Mouse (Mus musculus): ENCODE measurements around the gene Olfr740. TPM values are rescaled to one million over a fixed set of nuclear protein-coding genes. Genes with fewer than 3 reads are reported as not detected.

The Olfr740 gene
- not detected in 2 replicates for total RNA-seq (2023)

GRCm38 (mm10) chr14:50445245-50445644 lies at the start of gene Olfr740:
TSS of gene Olfr740 (plus strand) at chr14:50445545.

GRCm38 (mm10) chr14:50407268-50407667 lies 38.1 kb upstream of the Olfr740 start, which contains the start of gene Olfr738:
TSS of gene Olfr738 (plus strand) at chr14:50407568.

DNA sequence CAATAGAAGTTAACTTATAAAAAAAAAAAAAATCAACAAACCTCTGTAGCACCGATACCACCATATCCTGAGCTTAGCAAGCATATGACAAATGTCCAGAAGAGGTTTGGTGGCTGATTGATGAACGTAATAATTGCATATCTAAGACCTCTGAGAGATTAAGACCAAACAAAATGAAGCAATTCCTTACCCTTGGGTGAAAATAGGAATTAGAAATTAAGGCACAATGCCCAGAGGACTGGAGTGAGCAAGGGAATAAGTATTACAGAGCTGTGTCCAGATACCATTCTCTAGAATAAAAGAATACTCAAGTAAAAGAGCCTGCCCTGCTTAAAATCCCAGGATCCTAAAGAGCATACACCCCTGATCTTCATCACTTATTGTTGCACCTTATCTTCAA lies 27.0 kb upstream of the Olfr740 start, which contains the start of gene Olfr739:
Gene Olfr739 (plus strand): TSS at position 301 of the 400 bp plus-strand sequence.

DNA sequence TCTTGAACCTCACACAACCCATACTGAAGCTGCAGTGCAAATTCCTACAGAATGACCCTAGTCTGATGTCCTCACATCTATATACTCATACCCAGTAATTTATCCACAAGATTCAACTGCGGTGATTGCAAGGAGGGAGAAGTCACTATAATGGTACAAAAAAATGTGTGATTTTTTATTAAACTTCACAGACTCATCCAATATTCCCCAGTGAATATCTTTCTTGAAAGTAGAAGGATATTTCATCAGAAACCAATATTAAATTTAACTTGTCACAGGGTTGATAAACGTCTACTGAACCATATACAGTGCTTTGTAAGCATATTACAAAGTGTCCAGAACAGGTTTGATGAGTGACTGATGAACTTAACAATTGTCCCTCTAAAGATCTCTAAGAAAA lies 27.1 kb downstream of the Olfr740 start, which contains the start of gene Olfr741:
Gene Olfr741 (plus strand): TSS at position 301 of the 400 bp plus-strand sequence.

GRCm38 (mm10) chr14:50503300-50503699 lies 58.0 kb downstream of the Olfr740 start, which contains the start of gene Olfr742:
TSS of gene Olfr742 (plus strand) at chr14:50503600.

Other genes starting within 250 kb of the Olfr740 start
- gene Olfr731, start 203.7 kb upstream of the Olfr740 start, total RNA-seq (2023): not detected in 2 replicates
- not detected in 2 replicates for gene Olfr732, start 161.3 kb upstream of the Olfr740 start, total RNA-seq (2023)
- gene Olfr733, start 144.0 kb upstream of the Olfr740 start, total RNA-seq (2023): not detected in 2 replicates
- not detected in 2 replicates for gene Olfr734, start 118.8 kb upstream of the Olfr740 start, total RNA-seq (2023)
- gene Olfr735, start 96.7 kb upstream of the Olfr740 start, total RNA-seq (2023): not detected in 2 replicates
- gene Tlr11, start 87.6 kb upstream of the Olfr740 start, total RNA-seq (2023): not detected in 2 replicates
- not detected in 2 replicates for gene Olfr736, start 64.4 kb upstream of the Olfr740 start, total RNA-seq (2023)
- not detected in 2 replicates for gene Olfr738, start 38.0 kb upstream of the Olfr740 start, total RNA-seq (2023)
- not detected in 2 replicates for gene Olfr739, start 26.9 kb upstream of the Olfr740 start, total RNA-seq (2023)
- not detected in 2 replicates for gene Olfr741, start 27.2 kb downstream of the Olfr740 start, total RNA-seq (2023)
- gene Olfr742, start 58.1 kb downstream of the Olfr740 start, total RNA-seq (2023): not detected in 2 replicates
- not detected in 2 replicates for gene Olfr743, start 76.3 kb downstream of the Olfr740 start, total RNA-seq (2023)
- gene Olfr744, start 169.3 kb downstream of the Olfr740 start, total RNA-seq (2023): not detected in 2 replicates
- gene Olfr745, start 193.8 kb downstream of the Olfr740 start, total RNA-seq (2023): not detected in 2 replicates
- gene Olfr746, start 201.5 kb downstream of the Olfr740 start, total RNA-seq (2023): not detected in 2 replicates
- gene Olfr747, start 247.7 kb downstream of the Olfr740 start, total RNA-seq (2023): not detected in 2 replicates

Measured in neutrophil, adult 65 days (primary cell).